Mouse (Mus musculus) embryonic facial prominence, embryonic 14.5 days (tissue): ENCODE measurements around the gene Slc7a3. TPM values are rescaled to one million over a fixed set of nuclear protein-coding genes. Genes with fewer than 3 reads are reported as not detected.
A peak's percentile ranks its signal among the peaks of the same experiment; 100 is the strongest.

Experiments used
- ATAC-seq: fragments of 200-750 bp; cut with Nextera tagmentation; 2 replicates; pipeline ENCODE4 v1.8.0; 2017; ENCODE audit warnings: low read depth, moderate number of reproducible peaks, moderate TSS enrichment
- DNase-seq: peaks from one replicate; pipeline ENCODE4 v3.0.0-alpha.2; 2015; ENCODE audit warnings: low spot score
- H3K27ac ChIP-seq: fragments of 300-500 bp; sonication (generic); replicated peaks from 2 replicates; pipeline ENCODE4 v1.5.1; 2014; ENCODE audit warnings: low read depth, mild to moderate bottlenecking, low read length, moderate library complexity
- H3K27me3 ChIP-seq: fragments of 300-500 bp; sonication (generic); replicated peaks from 2 replicates; pipeline ENCODE4 v1.6.1; 2014; ENCODE audit warnings: low read length; ENCODE audit not compliant: control insufficient read depth, insufficient read depth
- H3K36me3 ChIP-seq: fragments of 300-500 bp; sonication (generic); 2 replicates; pipeline ENCODE4 v1.6.1; 2014; ENCODE audit warnings: low read length, mixed read lengths; ENCODE audit not compliant: control insufficient read depth, insufficient read depth
- H3K4me1 ChIP-seq: fragments of 300-500 bp; sonication (generic); 2 replicates; pipeline ENCODE4 v1.6.1; 2014; ENCODE audit warnings: antibody characterized with exemption, low read length; ENCODE audit not compliant: control insufficient read depth, insufficient read depth
- H3K4me2 ChIP-seq: fragments of 300-500 bp; sonication (generic); 2 replicates; pipeline ENCODE4 v1.6.1; 2014; ENCODE audit warnings: low read depth, mild to moderate bottlenecking, low read length, moderate library complexity, mixed read lengths
- H3K4me3 ChIP-seq: fragments of 300-500 bp; sonication (generic); 2 replicates; pipeline ENCODE4 v1.5.1; 2014; ENCODE audit warnings: low read depth, mild to moderate bottlenecking, low read length
- H3K9ac ChIP-seq: fragments of 300-500 bp; sonication (generic); 2 replicates; pipeline ENCODE4 v1.6.1; 2014; ENCODE audit warnings: low read depth, mild to moderate bottlenecking, low read length, moderate library complexity, mixed read lengths
- H3K9me3 ChIP-seq: fragments of 300-500 bp; sonication (generic); 2 replicates; pipeline ENCODE4 v1.6.1; 2016; ENCODE audit warnings: low read length; ENCODE audit not compliant: control insufficient read depth
- WGBS: fragments of 180-500 bp; shearing (Covaris S2); extraction: QIAGEN DNeasy Blood & Tissue Kit; methylation state at CpG from one replicate; pipeline ENCODE4 v1.1.7; 2014; 5-methylcytosine and 5-hydroxymethylcytosine counted together
- polyA plus RNA-seq: library from polyadenylated mRNA; unstranded; fragments of >200 nt; fragmentation: Nextera tagmentation; extraction: Ambion mirVana; gene quantifications from 2 replicates; pipeline ENCODE4 v1.2.1, GENCODE M21; 2014

The Slc7a3 gene
- polyA plus RNA-seq, 1 experiment from 2014 or later, result 1.5 TPM

- no peak overlapping the region for H3K27ac ChIP-seq
- DNase-seq, result no peak
- no peak overlapping the region for H3K9ac ChIP-seq
- no peaks in the 10 kb centered on the region for H3K9me3 ChIP-seq
- H3K36me3 ChIP-seq, result no peaks in the 10 kb centered on the region
- no peak overlapping the region for H3K4me3 ChIP-seq
- peak overlapping the region; percentile 52 for H3K4me2 ChIP-seq
- no peak for ATAC-seq
- no peaks in the 10 kb centered on the region for H3K4me1 ChIP-seq
- H3K27me3 ChIP-seq, result peaks cover 21% of the 10 kb centered on the region; the same call in 1 of the 2 replicates
- 55% methylated on average over 2 of the region's 2 CpGs for WGBS
Measured at GRCm38 (mm10) chrX:101084192-101084591, 1.6 kb downstream of the Slc7a3 start.

- WGBS, result 67% methylated on average over 1 of the region's 1 CpGs
- Histone ChIP-seq H3K4me3 (no peak overlapping the region), H3K4me1 (no peaks in the 10 kb centered on the region), H3K4me2 (no peak overlapping the region), H3K36me3 (no peaks in the 10 kb centered on the region), H3K27ac (no peak overlapping the region), H3K9me3 (no peaks in the 10 kb centered on the region), H3K27me3 (0 out of 2 replicates have a peak, but pooled peaks cover 2% of the 10 kb centered on the region), H3K9ac (no peak overlapping the region)
- ATAC-seq (no peak), DNase-seq (no peak)
Measured at GRCm38 (mm10) chrX:101065245-101065644, 20.6 kb downstream of the Slc7a3 start.

- no peak overlapping the region for H3K9ac ChIP-seq
- H3K4me3 ChIP-seq, result no peak overlapping the region
- H3K9me3 ChIP-seq, result no peaks in the 10 kb centered on the region
- ATAC-seq, result no peak
- H3K27me3 ChIP-seq, result 0 out of 2 replicates have a peak, but pooled peaks cover 2% of the 10 kb centered on the region
- H3K36me3 ChIP-seq, result no peaks in the 10 kb centered on the region
- no peak overlapping the region for H3K27ac ChIP-seq
- no peak overlapping the region for H3K4me2 ChIP-seq
- H3K4me1 ChIP-seq, result no peaks in the 10 kb centered on the region
- peak; percentile 6 for DNase-seq
- WGBS, result 50% methylated on average over 2 of the region's 2 CpGs
Measured at GRCm38 (mm10) chrX:101063503-101063902, 22.3 kb downstream of the Slc7a3 start.

GRCm38 (mm10) chrX:101059541-101059940 is 26.3 kb downstream of the Slc7a3 start, which contains the start of gene Tex11:
TSS of gene Tex11 (minus strand) at chrX:101059667.
- Histone ChIP-seq H3K27ac (no peak within 1 kb of the TSS), H3K36me3 (no peaks in the 10 kb centered on the region), H3K27me3 (no peaks in the 10 kb centered on the region), H3K4me3 (no peak within 1 kb of the TSS), H3K4me1 (no peaks in the 10 kb centered on the region), H3K9ac (no peak within 1 kb of the TSS), H3K9me3 (no peaks in the 10 kb centered on the region), H3K4me2 (no peak within 1 kb of the TSS)
- WGBS, result 88% methylated on average over 31 of the region's 31 CpGs
- DNase-seq (no peak), ATAC-seq (no peak)

Other genes with a start within 250 kb of the Slc7a3 start
- gene Tex11, start 26.4 kb downstream of the Slc7a3 start, polyA plus RNA-seq, result 0.08 and 0.38 TPM in 2 replicates
- 42.1 and 46.8 TPM in 2 replicates for gene Snx12, start 136.5 kb upstream of the Slc7a3 start, polyA plus RNA-seq
- gene Foxo4, start 168.5 kb upstream of the Slc7a3 start, polyA plus RNA-seq, result 4.6 and 4.9 TPM in 2 replicates
- gene Gm614, start 178.0 kb upstream of the Slc7a3 start, polyA plus RNA-seq, result not detected in 2 replicates
- 12.6 and 14.5 TPM in 2 replicates for gene Il2rg, start 182.2 kb upstream of the Slc7a3 start, polyA plus RNA-seq
- gene Gm20489, start 183.0 kb upstream of the Slc7a3 start, polyA plus RNA-seq, result not detected in 2 replicates
- gene Med12, start 188.0 kb upstream of the Slc7a3 start, polyA plus RNA-seq, result 38.0 and 42.5 TPM in 2 replicates
- 13.9 and 18.8 TPM in 2 replicates for gene Nlgn3, start 213.1 kb upstream of the Slc7a3 start, polyA plus RNA-seq